Mouse (Mus musculus): ENCODE results near the gene Elmo2. TPM values are rescaled to one million over a fixed set of nuclear protein-coding genes. Genes with fewer than 3 reads are reported as not detected.
A peak's percentile ranks its signal among the peaks of the same experiment; 100 is the strongest.

Elmo2 gene
- total RNA-seq, 2 experiments from 2014 or later, result 164 to 173 TPM

- H3K27ac ChIP-seq, result peak overlapping the region; percentile 94
- TF ChIP-seq CTCF (IDR thresholded peaks at IDR 0.05), result no peak
- H3K4me3 ChIP-seq, result no peak overlapping the region
- intact Hi-C loops (cut with DNase I), result no loop called here
- DNase-seq (ENCODE audit: extremely low spot score in 1 of 2, low spot score in 2 of 2), result no peak
Measured at GRCm38 (mm10) chr2:165321981-165322735, 4.1 kb downstream of the Elmo2 start.

- no peak for TF ChIP-seq CTCF (IDR thresholded peaks at IDR 0.05)
- intact Hi-C loops (cut with DNase I), result no loop called here
- no peak for DNase-seq (ENCODE audit: extremely low spot score in 1 of 2, low spot score in 2 of 2)
- Histone ChIP-seq H3K27ac (peak overlapping the region; percentile 94), H3K4me3 (no peak overlapping the region)
Measured at GRCm38 (mm10) chr2:165321381-165321888, 4.8 kb downstream of the Elmo2 start.

- TF ChIP-seq CTCF (IDR thresholded peaks at IDR 0.05), result peak; percentile 33
- intact Hi-C loops (cut with DNase I), result no loop called here
- peak overlapping the region; percentile 94 for H3K27ac ChIP-seq
- DNase-seq (ENCODE audit: extremely low spot score in 1 of 2, low spot score in 2 of 2), result peak in 1 of 2 experiments; percentile 66
- H3K4me3 ChIP-seq, result no peak overlapping the region; the same call in 1 of the 2 replicates
Measured at GRCm38 (mm10) chr2:165320531-165321150, 5.6 kb downstream of the Elmo2 start.

- intact Hi-C loops (cut with DNase I), result no loop called here
- Histone ChIP-seq H3K4me3 (no peak overlapping the region), H3K27ac (peak overlapping the region; percentile 94)
- no peak for TF ChIP-seq CTCF (IDR thresholded peaks at IDR 0.05)
- no peak for DNase-seq (ENCODE audit: extremely low spot score in 1 of 2, low spot score in 2 of 2)
Measured at GRCm38 (mm10) chr2:165319503-165319902, 6.8 kb downstream of the Elmo2 start.

- Histone ChIP-seq H3K4me3 (no peak overlapping the region), H3K27ac (peak overlapping the region; percentile 94; the same call in 1 of the 2 replicates)
- intact Hi-C loops (cut with DNase I), result no loop called here
- TF ChIP-seq CTCF (IDR thresholded peaks at IDR 0.05), result no peak
- DNase-seq (ENCODE audit: extremely low spot score in 1 of 2, low spot score in 2 of 2), result no peak
Measured at GRCm38 (mm10) chr2:165318941-165319340, 7.3 kb downstream of the Elmo2 start.

GRCm38 (mm10) chr2:165317621-165318263 is 8.5 kb downstream of the Elmo2 start:
- no peak for DNase-seq (ENCODE audit: extremely low spot score in 1 of 2, low spot score in 2 of 2)
- Histone ChIP-seq H3K27ac (peak overlapping the region; percentile 94), H3K4me3 (no peak overlapping the region)
- no peak for TF ChIP-seq CTCF (IDR thresholded peaks at IDR 0.05)
- intact Hi-C loops (cut with DNase I), result no loop called here

- intact Hi-C loops (cut with DNase I), result no loop called here
- TF ChIP-seq CTCF (IDR thresholded peaks at IDR 0.05), result no peak; the same call in 1 of the 2 replicates
- peak overlapping the region; percentile 94 for H3K27ac ChIP-seq
- peak; percentile 65 to 76 for DNase-seq (ENCODE audit: extremely low spot score in 1 of 2, low spot score in 2 of 2)
- H3K4me3 ChIP-seq, result peak overlapping the region; percentile 13; the same call in 1 of the 2 replicates
Measured at GRCm38 (mm10) chr2:165316837-165317473, 9.3 kb downstream of the Elmo2 start.

- Histone ChIP-seq H3K27ac (peak overlapping the region; percentile 94), H3K4me3 (no peak overlapping the region)
- no peak for TF ChIP-seq CTCF (IDR thresholded peaks at IDR 0.05)
- intact Hi-C loops (cut with DNase I), result no loop called here
- no peak for DNase-seq (ENCODE audit: extremely low spot score in 1 of 2, low spot score in 2 of 2)
Measured at GRCm38 (mm10) chr2:165316204-165316603, 10.1 kb downstream of the Elmo2 start.

- no peak for DNase-seq (ENCODE audit: extremely low spot score in 1 of 2, low spot score in 2 of 2)
- H3K27ac ChIP-seq, result no peak overlapping the region
- no peak overlapping the region for H3K4me3 ChIP-seq
- no peak for TF ChIP-seq CTCF (IDR thresholded peaks at IDR 0.05)
- intact Hi-C loops (cut with DNase I), result no loop called here
Measured at GRCm38 (mm10) chr2:165314197-165314596, 12.1 kb downstream of the Elmo2 start.

- TF ChIP-seq CTCF (IDR thresholded peaks at IDR 0.05), result no peak
- H3K27ac ChIP-seq, result no peak overlapping the region
Measured at GRCm38 (mm10) chr2:165312381-165312780, 13.9 kb downstream of the Elmo2 start.

GRCm38 (mm10) chr2:165311577-165311976 is 14.7 kb downstream of the Elmo2 start:
- H3K27ac ChIP-seq, result no peak overlapping the region
- H3K4me3 ChIP-seq, result no peak overlapping the region
- TF ChIP-seq CTCF (IDR thresholded peaks at IDR 0.05), result no peak
- no peak for DNase-seq (ENCODE audit: extremely low spot score in 1 of 2, low spot score in 2 of 2)
- intact Hi-C loops (cut with DNase I), result no loop called here

More at GRCm38 (mm10) chr2:165312381-165312780, 13.9 kb downstream of the Elmo2 start:
- DNase-seq (ENCODE audit: extremely low spot score in 1 of 2, low spot score in 2 of 2), result no peak
- no peak overlapping the region for H3K4me3 ChIP-seq
- intact Hi-C loops (cut with DNase I), result no loop called here

Data from left cerebral cortex, adult 2 months (tissue).